Mouse (Mus musculus): ENCODE results near the gene Hdhd3. TPM values are rescaled to one million over a fixed set of nuclear protein-coding genes. Genes with fewer than 3 reads are reported as not detected.
"Not testable (repeated sequence)": the region's sequence is repeated elsewhere in the genome, so short reads cannot be mapped to it uniquely, and the experiment has no call there.

The Hdhd3 gene
- total and polyA plus RNA-seq, 3 experiments: 9.2 to 26.1 (median 20.1) TPM

- no peak for DNase-seq
These were observed 10.8 kb upstream of the Hdhd3 start for GRCm38 (mm10) chr4:62513998-62514506.

DNA sequence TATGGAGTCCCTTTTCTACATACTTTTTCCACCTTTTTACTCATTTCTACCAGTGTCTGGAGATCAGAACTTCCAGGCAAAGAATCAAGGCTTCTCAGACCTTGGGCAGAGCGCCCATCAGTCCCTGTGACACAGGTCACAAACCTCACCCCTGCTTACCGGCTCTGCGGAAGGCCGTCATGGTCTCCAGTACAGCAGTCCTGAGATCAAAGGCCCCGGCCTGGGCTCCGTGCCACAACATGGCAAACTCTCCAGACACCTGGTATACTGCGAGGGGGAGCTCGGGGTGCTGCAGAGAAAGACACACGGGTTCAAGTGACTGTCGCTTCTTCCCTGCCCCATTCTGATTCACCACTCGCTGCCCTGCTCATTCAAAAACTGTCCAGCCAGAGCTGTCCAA lies 6.7 kb upstream of the Hdhd3 start:
- DNase-seq: peak; percentile 94

- no peak for DNase-seq
These were observed 5.6 kb upstream of the Hdhd3 start for GRCm38 (mm10) chr4:62508839-62509238.

DNA sequence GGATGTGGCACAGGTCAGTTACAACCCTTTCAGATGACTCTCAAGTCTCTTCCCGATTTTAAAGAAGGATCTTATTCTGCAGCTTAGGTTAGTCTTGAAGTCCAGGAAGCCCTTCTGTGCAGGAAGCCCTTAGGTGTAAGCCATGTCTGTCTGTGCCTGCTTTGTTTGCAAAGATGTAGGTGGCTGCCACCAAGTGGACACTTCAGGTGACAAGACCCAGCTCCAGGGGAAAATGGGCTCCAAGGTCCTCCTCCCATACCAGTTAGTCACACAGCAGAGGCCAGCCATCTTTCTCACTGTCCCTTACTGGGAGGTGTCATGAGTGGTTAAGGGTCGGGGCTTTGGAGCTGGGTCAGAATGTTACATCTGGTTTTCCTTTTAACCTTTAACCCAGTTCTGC lies 3.5 kb upstream of the Hdhd3 start:
- peak; percentile 54 for DNase-seq

DNA sequence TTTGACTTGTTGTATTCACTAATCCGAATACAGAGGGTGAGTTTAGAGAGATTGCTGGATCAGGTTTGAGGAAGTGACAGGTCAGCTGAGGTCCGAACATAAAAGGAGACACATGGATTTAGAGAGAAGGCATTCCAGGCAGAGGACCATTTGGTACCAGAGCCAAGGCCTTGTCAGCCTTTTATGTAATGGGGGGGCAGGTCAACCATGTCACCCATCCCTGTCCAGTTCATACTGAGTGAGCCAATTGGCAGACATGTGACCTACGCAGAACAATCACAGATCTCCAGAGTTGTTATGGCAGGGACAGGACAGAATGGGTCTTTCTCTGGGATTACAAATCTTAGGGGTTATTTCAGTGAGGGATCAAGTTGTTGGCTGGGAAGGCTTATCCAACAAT lies 2.7 kb upstream of the Hdhd3 start:
- DNase-seq: peak; percentile 44

DNA sequence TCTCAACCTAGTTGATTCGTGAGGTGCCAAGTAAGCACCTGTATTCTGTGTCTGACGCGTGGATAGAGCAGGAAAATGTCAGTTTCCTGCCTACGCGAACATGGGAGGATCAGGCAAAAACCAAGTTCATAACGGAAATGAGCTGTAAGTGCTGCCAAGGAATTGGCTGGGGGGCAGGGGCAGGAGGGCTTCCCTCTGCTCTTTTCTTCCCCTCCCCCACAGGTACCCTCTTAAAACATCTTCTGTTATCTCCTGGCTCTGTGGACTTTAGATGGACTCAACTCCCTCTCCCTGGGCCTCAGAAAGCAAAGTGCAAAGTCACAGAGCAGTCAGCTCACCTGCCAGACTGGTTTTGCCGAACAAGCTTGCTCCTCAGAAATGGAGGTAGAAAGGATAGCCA lies 298 bp downstream of the Hdhd3 start:
- DNase-seq: no peak

DNA sequence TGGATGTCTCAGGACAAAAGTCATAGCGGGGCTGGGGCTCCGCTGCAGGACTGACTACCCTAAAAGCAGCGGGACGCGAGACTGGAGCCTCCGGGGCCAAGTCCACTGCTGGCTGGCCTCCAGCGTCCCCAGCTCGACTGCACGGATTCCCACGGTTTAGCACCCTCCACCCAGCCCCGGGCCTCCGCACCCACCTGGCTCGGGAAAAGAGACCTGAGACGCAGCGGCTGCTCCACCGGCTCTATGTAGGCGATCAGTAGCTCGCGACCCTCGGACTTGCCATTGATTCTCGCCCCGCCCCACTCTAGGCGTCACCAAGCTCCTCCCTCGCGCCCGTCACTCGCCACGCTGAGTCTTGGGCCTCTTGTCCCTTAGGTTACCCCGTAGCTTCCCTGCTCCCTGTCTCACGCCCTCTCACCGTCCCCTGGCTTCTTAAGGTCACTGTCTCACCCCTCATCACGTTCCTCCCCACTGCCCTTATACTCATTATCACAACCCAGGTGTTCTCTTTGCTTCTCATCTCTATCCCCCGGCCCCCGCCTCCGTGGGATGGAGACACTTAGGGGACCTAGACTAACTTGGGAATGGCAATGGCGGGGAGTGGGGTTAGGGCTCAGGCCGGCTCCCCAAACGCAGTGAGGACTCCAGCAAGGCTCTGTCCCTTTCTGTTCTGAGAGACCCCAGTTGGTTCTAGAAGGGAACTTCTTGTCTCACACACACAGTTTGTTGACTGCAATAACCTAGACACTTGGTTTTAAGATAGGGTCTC lies 1.1 kb downstream of the Hdhd3 start:
- peak; percentile 95 for DNase-seq

- DNase-seq: no peak
These were observed 1.7 kb downstream of the Hdhd3 start for GRCm38 (mm10) chr4:62501534-62501933.

DNA sequence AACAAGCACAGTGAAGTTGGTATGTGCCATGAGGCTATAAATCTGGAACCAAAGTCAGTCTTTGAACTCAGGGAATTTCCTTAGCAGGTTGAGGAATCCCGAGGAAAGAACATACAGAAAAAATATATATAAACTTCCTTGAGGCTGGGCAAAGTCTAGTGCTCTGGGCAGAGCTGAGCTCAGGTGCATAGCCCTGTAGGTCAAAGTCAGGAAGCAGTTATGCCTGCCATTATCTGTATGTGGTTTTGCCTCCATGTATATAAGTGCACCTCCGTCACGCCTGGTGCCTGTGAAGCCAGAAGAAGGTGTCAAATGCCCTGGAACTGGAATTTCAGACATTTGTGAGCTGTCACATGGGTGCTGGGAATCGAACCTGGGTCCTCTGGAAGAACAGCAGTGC lies 2.5 kb downstream of the Hdhd3 start:
- DNase-seq: no peak

- peak; percentile 83 for DNase-seq
These were observed 6.5 kb downstream of the Hdhd3 start for GRCm38 (mm10) chr4:62496815-62497214.

DNA sequence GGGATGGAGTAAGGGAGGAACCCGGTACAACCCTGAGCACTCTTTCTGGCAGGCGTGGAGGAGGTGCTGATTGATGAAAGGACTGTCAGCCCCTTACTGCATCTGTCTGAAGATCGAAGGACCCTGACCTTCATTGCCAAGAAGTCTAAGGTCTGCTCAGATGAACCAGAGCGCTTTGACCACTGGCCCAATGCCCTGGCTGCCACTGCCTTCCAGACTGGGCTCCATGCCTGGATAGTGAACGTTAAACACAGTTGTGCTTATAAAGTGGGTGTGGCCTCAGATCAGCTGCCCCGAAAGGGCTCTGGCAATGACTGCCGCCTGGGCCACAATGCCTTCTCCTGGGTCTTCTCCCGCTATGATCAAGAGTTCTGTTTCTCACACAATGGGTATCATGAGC lies 7.3 kb downstream of the Hdhd3 start:
- DNase-seq: peak; percentile 58

GRCm38 (mm10) chr4:62494230-62494629 lies 9.0 kb downstream of the Hdhd3 start:
- no peak for DNase-seq

DNA sequence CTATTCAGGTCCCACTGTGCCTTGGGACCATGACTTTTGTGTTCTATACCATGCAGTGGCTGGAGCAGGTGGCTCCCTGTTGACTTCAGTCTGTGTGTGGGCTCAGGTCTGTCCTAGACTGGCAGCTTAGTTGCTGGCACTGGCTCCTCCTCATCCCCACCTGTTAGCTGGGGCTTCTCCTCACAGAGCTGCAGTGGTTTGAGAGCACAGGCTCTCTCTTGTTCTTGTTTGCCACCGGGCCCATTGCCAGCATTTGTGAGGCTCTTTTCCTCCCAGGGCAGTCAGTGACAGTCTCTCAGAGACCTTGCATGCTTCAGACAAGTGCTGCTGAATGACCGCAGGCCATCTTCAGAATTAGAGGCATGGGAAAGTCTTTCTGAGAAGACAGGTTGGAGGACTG lies 10.6 kb downstream of the Hdhd3 start:
- DNase-seq: no peak

GRCm38 (mm10) chr4:62487914-62488313 lies 15.4 kb downstream of the Hdhd3 start:
- no peak for DNase-seq

GRCm38 (mm10) chr4:62487172-62487571 lies 16.1 kb downstream of the Hdhd3 start:
- DNase-seq: no peak

DNA sequence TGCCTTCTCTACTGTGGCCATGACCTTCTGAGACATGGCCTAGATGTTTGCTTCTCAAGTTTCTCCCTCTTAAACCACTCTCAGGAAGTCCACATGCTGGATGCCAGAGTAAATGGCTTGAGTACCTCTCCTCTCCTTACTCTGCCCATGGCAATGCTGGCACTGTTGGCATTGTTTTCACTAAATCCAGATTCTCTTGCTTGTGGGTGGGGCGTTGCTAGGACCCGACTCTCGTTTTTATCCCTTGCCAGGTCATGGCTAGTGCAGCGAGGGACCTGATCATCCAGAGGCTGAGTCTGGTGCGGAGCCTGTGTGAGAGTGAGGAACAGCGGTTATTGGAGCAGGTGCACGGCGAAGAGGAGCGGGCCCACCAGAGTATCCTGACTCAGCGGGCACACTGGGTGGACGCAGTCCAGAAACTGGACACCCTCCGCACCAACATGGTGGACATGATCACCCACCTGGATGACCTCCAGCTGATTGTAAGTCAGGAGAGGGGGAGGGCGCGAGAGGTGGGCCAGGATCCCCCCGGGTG lies 17.0 kb downstream of the Hdhd3 start:
- DNase-seq: no peak

GRCm38 (mm10) chr4:62485450-62486161 lies 17.7 kb downstream of the Hdhd3 start:
- no peak for DNase-seq

GRCm38 (mm10) chr4:62484928-62485327 lies 18.3 kb downstream of the Hdhd3 start:
- DNase-seq: no peak

GRCm38 (mm10) chr4:62480709-62481605 lies 22.3 kb downstream of the Hdhd3 start:
- peak; percentile 51 for DNase-seq

DNA sequence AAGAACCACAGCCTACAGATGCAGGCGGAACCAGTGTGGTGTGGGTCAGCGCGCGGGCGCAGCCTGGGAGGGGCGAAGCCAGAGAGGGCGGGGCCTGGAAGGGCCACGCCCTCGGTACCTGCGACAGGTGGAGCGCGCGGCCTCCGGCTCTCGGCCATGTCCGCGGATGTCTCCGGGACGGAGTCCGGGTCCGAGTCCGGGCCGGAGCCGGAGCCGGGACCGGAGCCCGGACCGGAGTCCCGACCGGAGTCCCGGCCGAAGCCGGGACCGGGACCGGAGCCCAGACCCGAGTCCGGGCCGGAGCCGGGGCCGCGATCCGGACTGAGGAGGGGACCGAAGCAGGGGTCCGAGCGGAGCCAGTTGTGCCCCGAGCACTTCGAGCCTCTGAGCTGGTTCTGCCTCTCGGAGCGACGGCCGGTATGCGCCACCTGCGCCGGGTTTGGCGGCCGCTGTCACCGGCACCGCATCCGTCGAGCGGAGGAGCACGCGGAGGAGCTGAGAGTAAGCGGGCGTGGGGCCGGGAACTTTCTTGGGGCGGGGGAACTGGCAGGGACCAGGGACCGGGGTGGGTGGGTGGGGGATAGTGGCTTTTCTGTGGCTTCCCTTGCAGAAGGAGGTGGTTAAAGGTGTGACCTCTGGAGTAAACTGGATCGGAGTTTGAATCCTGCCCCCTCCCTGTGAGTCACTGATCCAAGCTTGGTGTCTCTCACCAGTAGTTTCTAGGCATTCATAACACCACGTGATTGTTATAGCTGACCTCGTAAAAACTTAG lies 23.1 kb downstream of the Hdhd3 start, which contains the start of gene Bspry:
Gene Bspry (plus strand): TSS at position 117 of the 772 bp plus-strand sequence.
- DNase-seq: peak; percentile 60

DNA sequence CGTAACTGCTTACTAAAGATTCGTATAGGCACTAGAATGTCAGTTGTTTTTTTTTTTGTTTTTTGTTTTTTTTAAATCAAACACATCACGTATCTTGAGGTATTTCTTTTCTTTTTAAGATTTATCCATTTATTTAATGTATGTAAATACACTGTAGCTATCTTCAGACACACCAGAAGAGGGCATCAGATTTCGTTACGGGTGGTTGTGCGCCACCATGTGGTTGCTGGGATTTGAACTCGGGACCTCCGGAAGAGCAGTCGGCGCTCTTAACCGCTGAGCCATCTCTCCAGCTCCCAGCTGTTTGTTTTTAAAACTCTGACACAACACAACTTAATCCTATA lies 23.7 kb downstream of the Hdhd3 start:
- DNase-seq: not testable (repeated sequence)
